Mouse (Mus musculus) liver, adult 2 months (tissue): Measurements from ENCODE around the gene Gm11639.

Experiments
- CTCF ChIP-seq: fragments of 200-500 bp; IDR thresholded peaks from 2 replicates; pipeline ENCODE4 v1.5.1; 2011; ENCODE audit warnings: low read depth, low read length, control low read depth
- POLR2A ChIP-seq: fragments of 200-500 bp; IDR thresholded peaks from 2 replicates; pipeline ENCODE4 v1.6.1; 2011; ENCODE audit warnings: low read length, control low read depth; ENCODE audit not compliant: insufficient read depth; ENCODE audit errors: extremely low read depth

DNA sequence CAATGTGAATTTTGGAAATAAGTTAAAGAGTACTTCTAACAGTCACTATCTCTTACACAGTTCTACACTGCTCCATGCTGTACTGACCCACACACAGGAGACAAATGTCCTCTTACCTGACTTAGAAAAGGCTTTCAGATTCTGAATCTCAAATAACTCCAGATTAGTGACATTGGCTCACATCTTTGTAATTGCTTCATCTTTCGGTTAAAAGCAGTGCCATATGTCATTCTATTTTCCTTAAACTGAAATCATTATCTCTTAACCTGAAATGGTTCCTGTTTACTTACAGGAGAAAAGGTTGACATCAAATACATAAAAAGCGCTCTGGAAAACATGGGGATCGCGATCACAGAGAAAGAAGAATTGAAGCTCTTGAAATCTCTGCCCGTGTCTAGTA is 377.8 kb downstream of the Gm11639 start, which contains the start of gene Efcab3:
- no peak for TF ChIP-seq CTCF
- no peak for TF ChIP-seq POLR2A
